Mouse (Mus musculus) megakaryocyte-erythroid progenitor cell, adult 5-6 weeks (primary cell): Measurements from ENCODE around the gene Tarbp2. TPM values are rescaled to one million over a fixed set of nuclear protein-coding genes. Genes with fewer than 3 reads are reported as not detected.

Experiments used
- ATAC-seq: replicated peaks from 2 replicates; pipeline ENCODE4 v1.8.0; 2016; ENCODE audit warnings: mild to moderate bottlenecking, inconsistent platforms; ENCODE audit not compliant: severe bottlenecking, poor library complexity, low FRiP score, low TSS enrichment
- total RNA-seq, 2 experiments: library from RNA; stranded (forward) in 1 of 2; stranded (reverse) in 1 of 2; fragments of 200-1000, 215-1000 nt in 1 of 2; fragments of >200 nt in 1 of 2; fragmentation: Nextera tagmentation in 1 of 2; gene quantifications; 2 replicates each; pipeline ENCODE4 v1.2.3; 2014 to 2017

Gene Tarbp2
- total RNA-seq, 2 experiments from 2014 or later, result 19.7 to 40.7 TPM

- ATAC-seq, result no peak
These were observed 1.5 kb downstream of the Tarbp2 start for GRCm38 (mm10) chr15:102519211-102520141.

- no peak for ATAC-seq
These were observed 2.4 kb downstream of the Tarbp2 start for GRCm38 (mm10) chr15:102520416-102520815.

- ATAC-seq, result no peak
These were observed 3.5 kb downstream of the Tarbp2 start for GRCm38 (mm10) chr15:102521480-102521879.

GRCm38 (mm10) chr15:102524892-102525485 is 7.0 kb downstream of the Tarbp2 start, which contains the start of gene Npff:
Npff (minus strand) TSS chr15:102524942.
- ATAC-seq, result peak; percentile 68

GRCm38 (mm10) chr15:102526111-102527002 is 8.4 kb downstream of the Tarbp2 start:
- ATAC-seq, result no peak

- ATAC-seq, result no peak
These were observed 9.9 kb downstream of the Tarbp2 start for GRCm38 (mm10) chr15:102527936-102528335.

- no peak for ATAC-seq
These were observed 10.4 kb downstream of the Tarbp2 start for GRCm38 (mm10) chr15:102528396-102528795.

GRCm38 (mm10) chr15:102530566-102530965 is 12.6 kb downstream of the Tarbp2 start:
- no peak for ATAC-seq

- no peak for ATAC-seq
These were observed 13.6 kb downstream of the Tarbp2 start for GRCm38 (mm10) chr15:102531586-102531985.

- no peak for ATAC-seq
These were observed 14.3 kb downstream of the Tarbp2 start for GRCm38 (mm10) chr15:102532106-102532900.

GRCm38 (mm10) chr15:102533926-102534325 is 15.9 kb downstream of the Tarbp2 start:
- no peak for ATAC-seq

- ATAC-seq, result no peak
These were observed 26.8 kb downstream of the Tarbp2 start for GRCm38 (mm10) chr15:102544801-102545200.

GRCm38 (mm10) chr15:102546246-102546645 is 28.3 kb downstream of the Tarbp2 start:
- no peak for ATAC-seq

- ATAC-seq, result no peak
These were observed 28.9 kb downstream of the Tarbp2 start for GRCm38 (mm10) chr15:102546677-102547427.

GRCm38 (mm10) chr15:102547478-102547877 is 29.5 kb downstream of the Tarbp2 start:
- ATAC-seq, result no peak

GRCm38 (mm10) chr15:102552599-102552998 is 34.6 kb downstream of the Tarbp2 start:
- no peak for ATAC-seq

GRCm38 (mm10) chr15:102555581-102555980 is 37.6 kb downstream of the Tarbp2 start:
- ATAC-seq, result no peak

- ATAC-seq, result no peak
These were observed 39.6 kb downstream of the Tarbp2 start for GRCm38 (mm10) chr15:102557580-102557979.
